Mouse (Mus musculus): ENCODE measurements around the gene Cuedc2.

DNA sequence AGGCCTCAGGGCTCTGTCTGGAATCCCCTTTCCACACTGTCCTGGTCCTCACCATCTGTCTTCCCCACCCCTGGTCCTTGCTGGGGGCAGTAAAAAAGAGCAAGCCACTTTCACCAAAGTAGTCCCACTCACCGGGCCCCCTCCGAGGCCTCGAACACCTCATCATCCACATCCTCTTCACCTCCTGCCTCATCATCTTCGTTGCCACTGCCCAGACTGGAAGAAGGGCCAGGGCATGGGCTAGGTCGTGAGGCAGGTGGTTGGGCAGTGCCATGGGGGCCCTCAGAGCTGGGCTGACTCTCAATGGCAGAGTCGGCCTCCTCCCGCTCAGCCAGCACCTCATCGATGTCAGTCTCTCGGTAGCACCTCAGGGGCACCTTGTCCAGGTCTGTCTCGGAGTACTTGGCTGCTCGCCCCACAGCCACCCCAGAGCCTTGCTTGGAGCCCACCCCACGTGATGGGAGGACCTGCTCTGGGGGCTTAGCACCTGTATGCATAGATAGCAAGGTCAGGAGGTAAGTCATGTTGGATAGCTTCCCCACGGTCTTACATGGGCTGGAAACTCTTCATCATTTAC, 15.4 kb downstream of the Cuedc2 start:
- TF ChIP-seq EP300 (IDR thresholded peaks at IDR 0.05; ENCODE audit: insufficient read depth, low read depth, low read length): no peak
- no peak for TF ChIP-seq CTCF (IDR thresholded peaks at IDR 0.05; ENCODE audit: low read depth, low read length)
- TF ChIP-seq POLR2A (IDR thresholded peaks at IDR 0.05; ENCODE audit: insufficient read depth, low read length): no peak

Measured in ES-Bruce4 (cell line).